Mouse (Mus musculus): ENCODE measurements around the gene Vps51. TPM values are rescaled to one million over a fixed set of nuclear protein-coding genes. Genes with fewer than 3 reads are reported as not detected.
A peak's percentile ranks its signal among the peaks of the same experiment; 100 is the strongest.

Vps51 gene
- total and polyA plus RNA-seq, 2 experiments = 16.0 to 36.3 TPM

GRCm38 (mm10) chr19:6023930-6024329, 53.1 kb downstream of the Vps51 start:
- no peak for TF ChIP-seq POLR2A (IDR thresholded peaks at IDR 0.05; ENCODE audit: extremely low read depth, insufficient read depth, low read length)
- no peak for TF ChIP-seq CTCF (IDR thresholded peaks at IDR 0.05; ENCODE audit: low read depth, low read length)
- peaks cover 6% of the 10 kb centered on the region for H3K4me1 ChIP-seq (ENCODE audit: control insufficient read depth, insufficient read depth, low read length)
- H3K27me3 ChIP-seq (ENCODE audit: control insufficient read depth, insufficient read depth, low read length) = no peaks in the 10 kb centered on the region
- H3K27ac ChIP-seq (replicated peaks; ENCODE audit: insufficient read depth, low read depth, low read length) = no peak overlapping the region
- no peak overlapping the region for H3K4me3 ChIP-seq (ENCODE audit: insufficient read depth, low read depth, low read length)
- DNase-seq (ENCODE audit: extremely low read depth, low read depth, low spot score) = peak; percentile 57
- H3K36me3 ChIP-seq (ENCODE audit: control insufficient read depth, insufficient read depth, low read length) = no peaks in the 10 kb centered on the region
- whole genome bisulfite sequencing = 58% methylated on average over 7 of the region's 7 CpGs
- no peak overlapping the region for H3K9ac ChIP-seq (ENCODE audit: low read depth, low read length)
- no peaks in the 10 kb centered on the region for H3K79me2 ChIP-seq (ENCODE audit: control insufficient read depth, insufficient read depth, low read length)

GRCm38 (mm10) chr19:6023059-6023458, 54.0 kb downstream of the Vps51 start:
- no peaks in the 10 kb centered on the region for H3K27me3 ChIP-seq (ENCODE audit: control insufficient read depth, insufficient read depth, low read length)
- no peak for TF ChIP-seq CTCF (IDR thresholded peaks at IDR 0.05; ENCODE audit: low read depth, low read length)
- 92% methylated on average over 8 of the region's 8 CpGs for WGBS
- peaks cover 6% of the 10 kb centered on the region for H3K4me1 ChIP-seq (ENCODE audit: control insufficient read depth, insufficient read depth, low read length)
- H3K4me3 ChIP-seq (ENCODE audit: insufficient read depth, low read depth, low read length) = no peak overlapping the region
- no peaks in the 10 kb centered on the region for H3K36me3 ChIP-seq (ENCODE audit: control insufficient read depth, insufficient read depth, low read length)
- H3K9ac ChIP-seq (ENCODE audit: low read depth, low read length) = no peak overlapping the region
- H3K79me2 ChIP-seq (ENCODE audit: control insufficient read depth, insufficient read depth, low read length) = no peaks in the 10 kb centered on the region
- no peak for DNase-seq (ENCODE audit: extremely low read depth, low read depth, low spot score)
- no peak overlapping the region for H3K27ac ChIP-seq (replicated peaks; ENCODE audit: insufficient read depth, low read depth, low read length)

GRCm38 (mm10) chr19:6020276-6020675, 56.8 kb downstream of the Vps51 start:
- H3K79me2 ChIP-seq (ENCODE audit: control insufficient read depth, insufficient read depth, low read length) = no peaks in the 10 kb centered on the region
- TF ChIP-seq POLR2A (IDR thresholded peaks at IDR 0.05; ENCODE audit: extremely low read depth, insufficient read depth, low read length) = no peak
- H3K9ac ChIP-seq (ENCODE audit: low read depth, low read length) = no peak overlapping the region
- H3K4me1 ChIP-seq (ENCODE audit: control insufficient read depth, insufficient read depth, low read length) = peaks cover 11% of the 10 kb centered on the region
- no peak overlapping the region for H3K27ac ChIP-seq (replicated peaks; ENCODE audit: insufficient read depth, low read depth, low read length)
- no peak for DNase-seq (ENCODE audit: extremely low read depth, low read depth, low spot score)
- no peaks in the 10 kb centered on the region for H3K27me3 ChIP-seq (ENCODE audit: control insufficient read depth, insufficient read depth, low read length)
- H3K4me3 ChIP-seq (ENCODE audit: insufficient read depth, low read depth, low read length) = no peak overlapping the region
- H3K36me3 ChIP-seq (ENCODE audit: control insufficient read depth, insufficient read depth, low read length) = no peaks in the 10 kb centered on the region
- WGBS = 70% methylated on average over 3 of the region's 3 CpGs

GRCm38 (mm10) chr19:6018142-6019089, 58.6 kb downstream of the Vps51 start:
- Histone ChIP-seq H3K27ac (replicated peaks; ENCODE audit: insufficient read depth, low read depth, low read length) (no peak overlapping the region), H3K9ac (ENCODE audit: low read depth, low read length) (0 out of 2 replicates have a peak overlapping the region, but pooled peaks have one; percentile 22), H3K79me2 (ENCODE audit: control insufficient read depth, insufficient read depth, low read length) (no peaks in the 10 kb centered on the region), H3K4me3 (ENCODE audit: insufficient read depth, low read depth, low read length) (no peak overlapping the region), H3K4me1 (ENCODE audit: control insufficient read depth, insufficient read depth, low read length) (peaks cover 10% of the 10 kb centered on the region), H3K27me3 (ENCODE audit: control insufficient read depth, insufficient read depth, low read length) (no peaks in the 10 kb centered on the region), H3K36me3 (ENCODE audit: control insufficient read depth, insufficient read depth, low read length) (no peaks in the 10 kb centered on the region)
- 30% methylated on average over 15 of the region's 15 CpGs for WGBS
- peak; percentile 85 for DNase-seq (ENCODE audit: extremely low read depth, low read depth, low spot score)
- TF ChIP-seq CTCF (IDR thresholded peaks at IDR 0.05; ENCODE audit: low read depth, low read length) (peak; percentile 96), POLR2A (IDR thresholded peaks at IDR 0.05; ENCODE audit: extremely low read depth, insufficient read depth, low read length) (no peak)

Other genes with a start within 250 kb of the Vps51 start
- gene Frmd8, start 202.0 kb downstream of the Vps51 start, total RNA-seq (2014; rRNA removed) = 5.2 and 5.9 TPM in 2 replicates
- 10.3 and 14.2 TPM in 2 replicates for gene Frmd8, start 202.0 kb downstream of the Vps51 start, polyA plus RNA-seq (2012; rRNA removed)
- gene Slc25a45, start 199.4 kb downstream of the Vps51 start, total RNA-seq (2014; rRNA removed) = 8.6 and 13.0 TPM in 2 replicates
- 52.8 and 57.7 TPM in 2 replicates for gene Slc25a45, start 199.4 kb downstream of the Vps51 start, polyA plus RNA-seq (2012; rRNA removed)
- 0.18 and 0.27 TPM in 2 replicates for gene Tigd3, start 183.1 kb downstream of the Vps51 start, total RNA-seq (2014; rRNA removed)
- 0.16 and 0.24 TPM in 2 replicates for gene Tigd3, start 183.1 kb downstream of the Vps51 start, polyA plus RNA-seq (2012; rRNA removed)
- gene Dpf2, start 164.2 kb downstream of the Vps51 start, total RNA-seq (2014; rRNA removed) = 10.3 and 10.7 TPM in 2 replicates
- 28.8 and 40.0 TPM in 2 replicates for gene Dpf2, start 164.2 kb downstream of the Vps51 start, polyA plus RNA-seq (2012; rRNA removed)
- gene Cdc42ep2, start 152.4 kb downstream of the Vps51 start, total RNA-seq (2014; rRNA removed) = 1.7 and 2.1 TPM in 2 replicates
- gene Cdc42ep2, start 152.4 kb downstream of the Vps51 start, polyA plus RNA-seq (2012; rRNA removed) = 2.1 and 2.4 TPM in 2 replicates
- gene Pola2, start 113.0 kb downstream of the Vps51 start, total RNA-seq (2014; rRNA removed) = 6.7 and 8.3 TPM in 2 replicates
- gene Pola2, start 113.0 kb downstream of the Vps51 start, polyA plus RNA-seq (2012; rRNA removed) = 10.5 and 14.3 TPM in 2 replicates
- not detected in 2 replicates for gene Slc22a20, start 91.1 kb downstream of the Vps51 start, total RNA-seq (2014; rRNA removed)
- gene Slc22a20, start 91.1 kb downstream of the Vps51 start, polyA plus RNA-seq (2012; rRNA removed) = not detected in 2 replicates
- gene Capn1, start 61.3 kb downstream of the Vps51 start, total RNA-seq (2014; rRNA removed) = 8.0 and 9.9 TPM in 2 replicates
- 10.6 and 12.7 TPM in 2 replicates for gene Capn1, start 61.3 kb downstream of the Vps51 start, polyA plus RNA-seq (2012; rRNA removed)
- gene Syvn1, start 30.7 kb downstream of the Vps51 start, total RNA-seq (2014; rRNA removed) = 7.6 and 15.2 TPM in 2 replicates
- gene Syvn1, start 30.7 kb downstream of the Vps51 start, polyA plus RNA-seq (2012; rRNA removed) = 53.0 and 64.7 TPM in 2 replicates
- 27.1 and 27.2 TPM in 2 replicates for gene Mrpl49, start 19.4 kb downstream of the Vps51 start, total RNA-seq (2014; rRNA removed)
- 13.6 and 16.8 TPM in 2 replicates for gene Mrpl49, start 19.4 kb downstream of the Vps51 start, polyA plus RNA-seq (2012; rRNA removed)
- gene Fau, start 19.4 kb downstream of the Vps51 start, total RNA-seq (2014; rRNA removed) = 455 and 560 TPM in 2 replicates
- 715 and 820 TPM in 2 replicates for gene Fau, start 19.4 kb downstream of the Vps51 start, polyA plus RNA-seq (2012; rRNA removed)
- gene Znhit2, start 16.0 kb downstream of the Vps51 start, total RNA-seq (2014; rRNA removed) = 10.9 and 12.6 TPM in 2 replicates
- gene Znhit2, start 16.0 kb downstream of the Vps51 start, polyA plus RNA-seq (2012; rRNA removed) = 52.6 and 52.7 TPM in 2 replicates
- gene Tm7sf2, start 8.9 kb downstream of the Vps51 start, total RNA-seq (2014; rRNA removed) = 185 and 210 TPM in 2 replicates
- gene Tm7sf2, start 8.9 kb downstream of the Vps51 start, polyA plus RNA-seq (2012; rRNA removed) = 433 and 503 TPM in 2 replicates
- gene Tmem262, start 2.8 kb upstream of the Vps51 start, total RNA-seq (2014; rRNA removed) = not detected in 2 replicates
- gene Tmem262, start 2.8 kb upstream of the Vps51 start, polyA plus RNA-seq (2012; rRNA removed) = not detected in 2 replicates
- gene Gm28374, start 5.0 kb upstream of the Vps51 start, total RNA-seq (2014; rRNA removed) = 0.34 and 0.46 TPM in 2 replicates
- 0.20 TPM in 1 of 2 replicates, not detected in the other for gene Gm28374, start 5.0 kb upstream of the Vps51 start, polyA plus RNA-seq (2012; rRNA removed)
- gene Zfpl1, start 7.7 kb upstream of the Vps51 start, total RNA-seq (2014; rRNA removed) = 7.9 and 11.0 TPM in 2 replicates
- gene Zfpl1, start 7.7 kb upstream of the Vps51 start, polyA plus RNA-seq (2012; rRNA removed) = 45.1 and 49.1 TPM in 2 replicates
- gene Cdca5, start 7.8 kb upstream of the Vps51 start, total RNA-seq (2014; rRNA removed) = 0.28 and 0.47 TPM in 2 replicates
- gene Cdca5, start 7.8 kb upstream of the Vps51 start, polyA plus RNA-seq (2012; rRNA removed) = 0.18 and 0.20 TPM in 2 replicates
- not detected in 2 replicates for gene AC131692.1, start 17.2 kb upstream of the Vps51 start, total RNA-seq (2014; rRNA removed)
- not detected in 2 replicates for gene AC131692.1, start 17.2 kb upstream of the Vps51 start, polyA plus RNA-seq (2012; rRNA removed)
- not detected in 2 replicates for gene Naaladl1, start 28.6 kb upstream of the Vps51 start, total RNA-seq (2014; rRNA removed)
- gene Naaladl1, start 28.6 kb upstream of the Vps51 start, polyA plus RNA-seq (2012; rRNA removed) = not detected in 2 replicates
- 4.0 and 4.9 TPM in 2 replicates for gene Sac3d1, start 41.4 kb upstream of the Vps51 start, total RNA-seq (2014; rRNA removed)
- gene Sac3d1, start 41.4 kb upstream of the Vps51 start, polyA plus RNA-seq (2012; rRNA removed) = 19.4 and 22.0 TPM in 2 replicates
- gene Snx15, start 51.1 kb upstream of the Vps51 start, total RNA-seq (2014; rRNA removed) = 7.2 and 10.5 TPM in 2 replicates
- 19.1 and 20.5 TPM in 2 replicates for gene Snx15, start 51.1 kb upstream of the Vps51 start, polyA plus RNA-seq (2012; rRNA removed)
- 0.74 and 1.6 TPM in 2 replicates for gene Batf2, start 63.8 kb upstream of the Vps51 start, total RNA-seq (2014; rRNA removed)
- 1.1 and 2.4 TPM in 2 replicates for gene Batf2, start 63.8 kb upstream of the Vps51 start, polyA plus RNA-seq (2012; rRNA removed)
- 2.5 and 3.0 TPM in 2 replicates for gene Arl2, start 64.3 kb upstream of the Vps51 start, total RNA-seq (2014; rRNA removed)
- 13.9 and 16.3 TPM in 2 replicates for gene Arl2, start 64.3 kb upstream of the Vps51 start, polyA plus RNA-seq (2012; rRNA removed)
- not detected in 2 replicates for gene Majin, start 107.2 kb upstream of the Vps51 start, total RNA-seq (2014; rRNA removed)
- gene Majin, start 107.2 kb upstream of the Vps51 start, polyA plus RNA-seq (2012; rRNA removed) = 0.14 TPM in 1 of 2 replicates, not detected in the other
- gene Gpha2, start 149.1 kb upstream of the Vps51 start, total RNA-seq (2014; rRNA removed) = 0.27 and 0.28 TPM in 2 replicates
- gene Gpha2, start 149.1 kb upstream of the Vps51 start, polyA plus RNA-seq (2012; rRNA removed) = not detected in 2 replicates
- gene Ppp2r5b, start 158.6 kb upstream of the Vps51 start, total RNA-seq (2014; rRNA removed) = 3.2 and 3.3 TPM in 2 replicates
- gene Ppp2r5b, start 158.6 kb upstream of the Vps51 start, polyA plus RNA-seq (2012; rRNA removed) = 12.5 and 14.5 TPM in 2 replicates
- gene Atg2a, start 164.4 kb upstream of the Vps51 start, total RNA-seq (2014; rRNA removed) = 9.1 and 16.0 TPM in 2 replicates
- gene Atg2a, start 164.4 kb upstream of the Vps51 start, polyA plus RNA-seq (2012; rRNA removed) = 26.8 and 32.3 TPM in 2 replicates
- 25.3 and 29.7 TPM in 2 replicates for gene Ehd1, start 199.5 kb upstream of the Vps51 start, total RNA-seq (2014; rRNA removed)
- gene Ehd1, start 199.5 kb upstream of the Vps51 start, polyA plus RNA-seq (2012; rRNA removed) = 140 and 154 TPM in 2 replicates
- gene Cdc42bpg, start 229.2 kb upstream of the Vps51 start, total RNA-seq (2014; rRNA removed) = 3.1 and 4.6 TPM in 2 replicates
- gene Cdc42bpg, start 229.2 kb upstream of the Vps51 start, polyA plus RNA-seq (2012; rRNA removed) = 6.7 and 7.3 TPM in 2 replicates

Measured in liver, adult 2 months (tissue).